Mouse (Mus musculus) right cerebral cortex, postnatal 14 days (tissue): ENCODE results near the gene Edaradd.
"Not testable (repeated sequence)": the region's sequence is repeated elsewhere in the genome, so short reads cannot be mapped to it uniquely, and the experiment has no call there.

Source experiments
- DNase-seq: peaks from one replicate; pipeline ENCODE4 v3.0.0; 2022

Edaradd gene

GRCm38 (mm10) chr13:12511189-12511965, 8.9 kb downstream of the Edaradd start:
- no peak for DNase-seq

- no peak for DNase-seq
These were observed 10.2 kb downstream of the Edaradd start for GRCm38 (mm10) chr13:12510032-12510431.

- DNase-seq = no peak
These were observed 12.8 kb downstream of the Edaradd start for GRCm38 (mm10) chr13:12507426-12507825.

GRCm38 (mm10) chr13:12505359-12505758, 14.9 kb downstream of the Edaradd start:
- no peak for DNase-seq

- no peak for DNase-seq
These were observed 16.9 kb downstream of the Edaradd start for GRCm38 (mm10) chr13:12503238-12503751.

- no peak for DNase-seq
These were observed 17.5 kb downstream of the Edaradd start for GRCm38 (mm10) chr13:12502665-12503237.

- no peak for DNase-seq
These were observed 21.1 kb downstream of the Edaradd start for GRCm38 (mm10) chr13:12499107-12499506.

GRCm38 (mm10) chr13:12497809-12498208, 22.4 kb downstream of the Edaradd start:
- no peak for DNase-seq

GRCm38 (mm10) chr13:12494750-12495149, 25.5 kb downstream of the Edaradd start:
- DNase-seq = no peak

- no peak for DNase-seq
These were observed 27.7 kb downstream of the Edaradd start for GRCm38 (mm10) chr13:12492515-12492914.

- no peak for DNase-seq
These were observed 34.6 kb downstream of the Edaradd start for GRCm38 (mm10) chr13:12485640-12486039.

GRCm38 (mm10) chr13:12485197-12485596, 35.0 kb downstream of the Edaradd start:
- DNase-seq = no peak

- DNase-seq = no peak
These were observed 40.4 kb downstream of the Edaradd start for GRCm38 (mm10) chr13:12479802-12480201.

- no peak for DNase-seq
These were observed 41.9 kb downstream of the Edaradd start for GRCm38 (mm10) chr13:12478301-12478700.

- DNase-seq = no peak
These were observed 43.4 kb downstream of the Edaradd start for GRCm38 (mm10) chr13:12476886-12477285.

GRCm38 (mm10) chr13:12475239-12475638, 45.0 kb downstream of the Edaradd start:
- DNase-seq = no peak

- peak; percentile 71 for DNase-seq
These were observed 46.4 kb downstream of the Edaradd start for GRCm38 (mm10) chr13:12473724-12474378.

GRCm38 (mm10) chr13:12468488-12468887, 51.8 kb downstream of the Edaradd start:
- no peak for DNase-seq

GRCm38 (mm10) chr13:12464844-12465243, 55.4 kb downstream of the Edaradd start, which contains the start of gene Lgals8:
TSS of gene Lgals8 (minus strand) at chr13:12464944.
- DNase-seq = no peak

- not testable (repeated sequence) for DNase-seq
These were observed 56.1 kb downstream of the Edaradd start for GRCm38 (mm10) chr13:12464159-12464558.

GRCm38 (mm10) chr13:12462623-12463022, 57.6 kb downstream of the Edaradd start:
- no peak for DNase-seq

GRCm38 (mm10) chr13:12461730-12462119, 58.5 kb downstream of the Edaradd start:
- DNase-seq = no peak

- DNase-seq = peak; percentile 88
These were observed 59.1 kb downstream of the Edaradd start for GRCm38 (mm10) chr13:12460881-12461729.
